Mouse (Mus musculus): ENCODE measurements at regions not wholly inside any gene's neighbourhood (a gene's known extent, or its start where the extent isn't known, plus 50 kb on each side); places are given as distances from the start of the nearest gene placed in this dataset.

DNA sequence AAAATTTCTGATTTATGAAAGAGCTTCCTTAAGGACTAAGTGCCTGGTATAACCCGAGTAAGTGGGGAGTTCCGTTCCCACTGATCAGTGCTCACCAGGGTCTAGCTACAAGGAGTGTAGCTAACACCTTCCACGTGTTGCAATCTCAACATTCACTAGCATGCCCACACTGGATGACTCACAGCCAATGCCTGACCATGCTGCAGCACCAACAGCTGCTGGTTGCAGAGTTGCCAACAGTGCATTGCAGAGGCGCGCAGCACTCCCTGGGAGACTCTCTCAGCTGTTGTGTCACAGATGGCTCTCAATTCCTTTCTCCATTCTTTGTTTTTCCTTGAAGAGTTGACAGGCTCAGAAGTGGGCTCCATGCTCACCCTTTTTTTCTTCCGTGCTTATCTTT is 787.5 kb upstream of the Tenm3 start:
- DNase-seq (ENCODE audit: extremely low spot score, low spot score), result no peak

DNA sequence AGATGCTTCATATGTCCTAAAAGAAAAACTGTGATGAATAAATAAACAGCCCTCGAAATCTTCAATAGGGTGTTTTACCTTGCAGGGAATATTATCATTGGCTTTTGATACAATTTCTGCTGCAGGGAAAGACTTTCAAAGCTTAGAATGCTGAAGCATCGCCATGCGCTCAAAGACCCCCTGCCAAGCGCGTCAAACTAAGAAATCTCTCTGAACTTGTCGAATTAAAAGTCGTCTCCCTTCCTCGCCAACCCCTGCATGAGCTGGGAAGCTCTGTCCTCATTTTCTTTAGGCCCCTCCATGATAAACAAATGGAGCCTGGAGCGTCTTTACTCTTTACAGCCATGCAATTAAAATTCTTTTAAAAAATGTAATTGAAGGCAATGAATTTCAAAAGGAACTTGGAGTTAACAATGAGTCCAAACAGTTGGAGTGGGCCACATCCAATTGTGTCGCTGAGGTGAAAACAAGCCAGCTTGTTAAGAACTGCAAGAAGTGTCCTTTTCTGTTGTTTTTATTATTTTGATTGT is 784.3 kb upstream of the Tenm3 start:
- DNase-seq (ENCODE audit: extremely low spot score, low spot score), result no peak

DNA sequence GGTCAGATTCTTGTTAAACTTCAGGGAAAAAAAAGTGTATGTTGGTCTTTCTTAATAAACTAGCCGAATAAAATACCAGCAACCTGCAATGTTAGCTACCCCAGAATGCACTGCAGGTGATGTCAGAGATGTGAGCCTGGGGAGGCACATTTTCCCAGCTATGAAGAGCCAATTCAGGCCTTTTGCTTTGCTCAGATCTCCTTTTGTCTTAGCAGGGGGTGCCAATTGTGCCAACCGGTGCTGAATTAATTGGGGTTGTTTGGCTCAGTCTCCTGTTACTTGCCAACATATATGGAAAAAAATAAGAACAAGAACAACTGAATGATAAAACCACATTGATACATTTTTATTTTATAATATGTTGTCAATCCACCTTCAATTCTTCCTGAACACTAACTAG is 751.8 kb upstream of the Tenm3 start:
- no peak for DNase-seq (ENCODE audit: extremely low spot score, low spot score)

DNA sequence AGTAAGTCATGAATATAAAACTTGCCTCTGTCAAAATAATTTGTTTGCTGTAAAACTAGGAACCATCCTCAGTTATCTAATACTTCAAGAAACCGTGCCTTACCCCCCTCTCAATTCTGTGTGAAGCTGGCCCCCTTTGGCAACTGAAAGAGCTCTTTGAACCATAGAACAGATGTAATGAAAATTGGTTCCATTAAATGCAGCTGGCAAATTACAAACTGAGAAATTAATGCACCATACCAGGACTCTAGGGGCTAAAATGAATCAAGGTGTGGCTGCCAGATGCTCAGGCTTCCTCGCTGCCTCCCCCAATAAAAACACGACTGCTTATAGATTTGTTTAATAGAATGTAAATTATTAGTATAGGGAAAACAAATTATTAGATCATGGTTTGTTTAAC is 723.7 kb upstream of the Tenm3 start:
- no peak for DNase-seq (ENCODE audit: extremely low spot score, low spot score)

DNA sequence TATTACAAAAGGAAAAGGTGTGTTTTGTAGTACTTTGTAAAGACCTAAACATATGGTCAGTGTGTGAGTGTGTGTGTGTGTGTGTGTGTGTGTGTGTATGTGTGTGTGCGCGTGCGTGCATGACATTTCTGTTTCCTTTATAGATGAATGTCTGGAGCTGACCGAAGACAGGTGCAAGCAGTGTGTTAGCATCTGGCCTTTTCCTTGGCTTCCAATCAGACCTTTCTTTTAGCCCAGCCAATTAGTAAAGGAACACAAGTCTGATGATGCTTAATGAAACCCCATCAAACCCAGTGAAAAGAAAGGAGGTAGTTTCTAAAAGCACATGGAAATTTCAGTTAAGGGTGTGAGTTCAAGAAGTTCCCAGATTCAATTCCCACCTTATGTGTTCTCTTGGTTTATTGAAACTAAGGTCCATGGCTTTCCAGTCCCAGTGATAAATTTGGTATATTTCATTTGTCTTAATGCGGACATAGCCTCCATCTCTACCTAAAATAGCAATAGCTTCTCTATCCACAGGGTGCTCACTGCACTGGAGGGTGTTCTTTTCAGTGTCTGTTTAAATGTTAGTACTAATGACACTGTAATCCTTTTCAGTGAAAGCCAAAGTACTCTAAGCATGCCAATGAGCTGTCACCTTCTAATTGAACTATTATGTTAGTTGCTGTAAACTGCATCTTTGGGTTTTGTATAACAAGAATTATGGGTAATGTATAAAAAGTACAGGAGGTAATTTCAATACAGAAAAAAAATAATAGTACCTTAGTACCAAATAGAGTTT is 719.9 kb upstream of the Tenm3 start:
- DNase-seq (ENCODE audit: extremely low spot score, low spot score), result no peak

DNA sequence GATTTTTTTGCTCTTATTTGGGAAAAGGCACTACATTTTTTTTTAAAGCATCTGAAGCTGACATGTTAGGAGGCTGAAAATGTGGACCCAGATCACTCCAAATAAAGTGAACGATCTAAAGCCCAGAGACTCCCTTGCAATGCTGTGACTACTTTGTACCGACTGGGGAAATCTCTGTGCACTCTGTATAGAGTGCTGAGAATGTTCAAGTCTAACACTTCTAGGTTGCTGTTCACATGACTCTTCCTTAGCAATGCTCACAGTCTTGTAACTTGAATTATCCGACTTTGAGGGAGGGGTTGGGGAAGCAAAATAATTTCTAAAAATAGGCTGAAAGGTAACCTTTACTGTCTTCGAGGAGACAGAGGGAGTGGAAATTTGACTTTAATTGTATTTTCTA is 719.2 kb upstream of the Tenm3 start:
- no peak for DNase-seq (ENCODE audit: extremely low spot score, low spot score)

DNA sequence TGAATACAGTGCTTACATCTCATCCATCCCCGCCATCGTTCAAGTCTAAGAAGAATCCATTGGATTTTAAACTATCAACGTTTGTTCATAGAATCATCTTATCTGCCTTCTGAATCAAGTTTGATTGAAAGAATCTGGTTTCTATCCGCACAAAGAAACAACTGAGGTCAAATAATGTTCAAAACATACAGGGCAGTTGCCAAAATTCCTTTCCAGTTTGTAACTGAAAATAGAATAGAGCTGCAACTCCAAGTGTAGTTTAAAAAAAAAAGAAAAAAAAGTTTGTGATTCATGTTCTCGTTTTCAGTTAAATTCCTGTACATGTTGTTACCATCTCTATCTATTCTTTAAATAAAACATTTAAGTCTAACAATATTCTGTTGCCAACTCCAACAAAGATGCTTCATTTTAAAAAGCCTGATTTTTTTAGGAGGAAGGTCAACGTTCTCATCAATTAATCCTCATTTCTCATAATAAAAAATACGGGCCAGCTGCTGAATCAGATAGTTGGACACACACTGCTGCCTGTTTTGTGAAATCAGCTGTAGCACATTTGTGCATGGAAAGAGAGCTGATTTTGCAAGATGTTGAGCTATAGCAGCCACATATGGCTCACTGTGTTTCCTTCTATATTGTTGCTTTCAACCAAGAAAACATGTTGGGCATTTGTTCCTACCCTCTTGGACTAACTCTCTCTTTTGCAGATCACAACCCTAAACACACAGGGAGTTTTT is 712.1 kb upstream of the Tenm3 start:
- DNase-seq (ENCODE audit: extremely low spot score, low spot score), result no peak

DNA sequence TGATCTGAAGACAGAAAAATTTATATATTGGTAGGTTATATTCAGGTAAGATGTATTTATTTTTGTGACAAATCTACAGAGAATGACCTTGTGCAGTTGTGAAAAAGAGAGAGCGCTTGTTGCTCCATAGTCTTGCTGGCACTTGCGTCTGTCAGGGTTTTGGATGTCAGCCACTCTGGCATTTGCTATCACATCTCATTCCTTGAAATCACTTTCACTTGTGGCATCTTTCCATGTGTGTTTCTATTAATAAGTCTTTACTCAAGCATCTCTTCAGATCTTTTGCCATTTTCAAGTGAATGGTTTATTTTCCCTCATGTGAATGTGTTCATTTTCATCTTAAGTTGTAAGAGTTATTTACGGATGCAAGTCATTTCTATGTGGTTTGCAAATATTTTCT is 709.4 kb upstream of the Tenm3 start:
- no peak for DNase-seq (ENCODE audit: extremely low spot score, low spot score)

DNA sequence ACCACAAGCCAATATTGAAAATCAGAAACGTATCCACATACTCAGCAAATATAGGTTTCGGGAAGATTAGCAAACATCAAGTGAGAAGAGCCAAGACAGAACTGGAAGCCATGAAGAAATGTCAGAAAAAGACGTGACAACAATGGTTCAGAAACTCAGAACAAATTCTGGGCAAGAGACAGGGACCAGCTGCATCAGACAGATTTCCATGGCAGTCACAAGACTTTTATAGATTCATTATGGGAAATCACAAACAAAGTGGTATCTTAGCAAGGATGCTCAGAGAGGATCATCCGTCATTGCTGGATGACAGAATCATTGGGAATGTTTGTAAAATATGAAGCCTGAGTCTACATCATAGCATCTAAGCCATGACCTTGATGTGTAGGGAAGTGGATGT is 699.6 kb upstream of the Tenm3 start:
- no peak for DNase-seq (ENCODE audit: extremely low spot score, low spot score)

DNA sequence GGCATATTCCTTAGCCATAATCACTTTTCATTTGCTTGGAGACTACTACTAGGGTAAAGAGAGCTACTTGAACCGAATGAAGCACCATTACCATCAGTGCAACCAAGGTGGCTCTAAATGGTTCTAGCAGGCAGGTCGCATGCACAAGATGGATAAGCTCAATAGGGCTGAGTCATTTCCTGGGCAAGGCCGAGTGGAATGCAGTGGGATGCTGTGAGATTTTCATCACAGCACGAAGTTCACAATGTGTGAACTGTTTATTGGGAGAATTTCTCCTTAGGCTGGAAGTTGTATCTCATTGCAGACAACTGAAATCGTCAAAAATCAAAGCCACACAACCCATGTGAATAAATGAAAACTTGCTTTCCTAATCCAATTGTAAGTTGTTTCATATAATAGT is 697.6 kb upstream of the Tenm3 start:
- no peak for DNase-seq (ENCODE audit: extremely low spot score, low spot score)

DNA sequence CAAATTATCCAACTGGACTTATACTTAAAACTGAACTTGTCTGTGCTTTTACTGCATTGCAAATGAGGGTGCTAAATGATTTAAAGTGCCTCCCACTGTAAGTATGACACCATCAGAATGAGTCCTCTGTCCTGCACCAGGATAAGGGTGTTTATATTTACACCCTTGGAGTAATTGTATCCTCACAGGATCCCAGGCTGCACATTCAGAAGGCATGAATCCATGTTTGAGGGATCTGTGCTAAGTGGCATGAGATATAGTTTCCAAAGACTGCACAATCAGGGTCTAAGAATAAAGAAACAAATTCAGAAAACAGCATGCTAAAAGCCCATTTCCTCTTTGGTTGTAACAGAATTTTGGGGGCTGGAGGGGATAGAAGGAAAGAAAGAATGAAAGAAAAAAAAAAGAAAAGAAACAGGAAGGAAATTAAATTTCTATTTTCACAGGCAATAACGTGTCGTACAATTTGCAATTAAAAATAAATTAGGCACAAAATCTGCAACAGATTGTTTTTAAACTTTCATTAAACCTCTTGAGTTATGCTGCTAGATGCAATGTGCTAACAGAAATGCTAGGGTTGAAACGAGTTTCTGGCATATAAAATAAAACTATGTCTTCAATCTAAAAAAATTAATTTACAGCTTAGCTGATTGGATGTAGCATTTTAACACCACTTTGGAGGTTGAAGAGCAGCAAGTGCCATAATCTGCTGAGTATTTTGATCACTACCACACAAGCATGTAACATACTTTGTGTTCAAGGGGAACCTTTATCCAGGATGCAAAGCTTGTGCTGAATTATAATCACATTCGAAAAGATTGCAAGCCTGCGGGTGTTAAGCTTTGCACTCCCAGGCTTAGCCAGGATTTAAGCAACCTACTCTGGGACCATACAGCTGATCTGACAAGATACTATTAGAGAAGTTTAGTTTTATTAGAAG is 689.9 kb upstream of the Tenm3 start:
- no peak for DNase-seq (ENCODE audit: extremely low spot score, low spot score)

DNA sequence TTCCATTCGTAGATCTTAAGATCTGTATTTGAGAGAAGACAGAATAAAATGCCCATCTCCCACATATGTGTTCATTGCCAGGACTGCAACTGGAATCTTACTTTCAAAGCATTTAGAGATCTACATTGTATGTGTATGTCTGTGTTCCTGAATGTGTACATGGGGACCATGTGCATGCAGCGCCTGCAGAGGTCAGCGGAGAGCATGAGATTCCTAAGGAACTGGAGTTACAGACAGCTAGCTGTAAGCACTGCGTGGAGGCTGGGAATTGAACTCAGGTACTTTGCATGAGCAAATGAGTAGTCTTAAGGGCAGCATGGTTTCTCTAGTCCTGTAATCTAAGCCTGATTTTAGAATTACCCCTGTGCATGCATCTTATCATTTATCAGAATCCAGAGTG is 685.5 kb upstream of the Tenm3 start:
- DNase-seq (ENCODE audit: extremely low spot score, low spot score), result peak; percentile 17

DNA sequence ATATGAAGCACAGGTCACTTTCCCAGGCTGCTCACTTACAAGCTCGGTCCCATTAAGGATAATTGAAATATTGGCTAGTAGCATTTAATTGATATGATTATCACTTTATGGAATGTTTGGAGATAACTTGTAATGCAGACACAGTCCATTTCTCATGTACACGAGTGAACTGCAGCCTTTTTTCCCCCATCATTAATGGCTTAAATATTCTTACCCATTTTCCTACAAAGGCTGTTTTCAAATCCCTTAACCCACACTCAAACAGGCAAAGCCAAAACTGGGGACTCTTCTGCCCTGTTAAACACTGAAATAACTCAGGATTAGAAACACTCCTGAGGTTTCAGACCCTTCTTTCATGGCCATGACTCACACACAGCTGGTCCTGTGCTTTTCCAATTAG is 649.2 kb upstream of the Tenm3 start:
- DNase-seq (ENCODE audit: extremely low spot score, low spot score), result no peak

DNA sequence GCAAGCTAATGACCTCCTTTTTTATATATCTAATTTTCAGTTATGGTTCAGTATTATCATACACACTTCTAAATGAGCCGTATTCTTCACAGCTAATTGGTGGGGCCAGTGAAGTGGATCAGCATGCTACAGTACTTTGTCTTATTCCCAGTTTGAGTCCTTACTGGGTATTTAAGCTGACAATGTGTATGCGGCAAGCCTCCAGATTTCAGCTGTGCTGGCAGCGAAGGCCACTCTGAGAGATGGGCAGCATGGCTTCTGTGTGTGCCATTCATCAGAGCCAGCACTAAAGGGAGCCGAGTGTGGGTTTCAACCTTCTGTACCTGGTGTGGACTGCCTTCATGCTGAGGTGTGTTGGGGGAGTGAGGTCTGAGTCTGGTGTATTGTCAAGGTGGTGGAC is 641.5 kb upstream of the Tenm3 start:
- no peak for DNase-seq (ENCODE audit: extremely low spot score, low spot score)

DNA sequence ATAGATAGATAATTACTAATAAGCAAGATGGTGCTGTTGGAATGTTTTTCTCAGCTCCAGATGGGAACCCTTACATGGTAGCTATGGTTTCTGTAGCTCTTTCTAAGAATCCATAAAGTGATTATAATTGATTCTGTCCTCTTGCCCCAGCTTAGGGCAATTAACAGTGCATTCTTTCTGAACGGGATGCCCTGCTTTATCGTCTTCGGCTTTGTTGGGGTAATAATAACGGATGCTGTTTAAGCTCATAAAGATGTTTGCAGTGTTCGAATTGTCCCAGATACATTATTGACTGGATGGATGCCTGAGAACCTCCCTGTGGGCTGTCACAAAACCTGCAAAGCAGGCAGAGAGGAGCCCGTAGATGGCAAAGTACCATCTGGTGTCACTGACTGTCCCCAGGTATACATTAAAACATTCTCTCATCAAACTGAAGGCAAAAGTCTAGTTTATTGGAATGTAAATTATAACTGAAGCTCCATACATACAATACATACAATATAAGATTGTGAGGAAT is 637.8 kb upstream of the Tenm3 start:
- no peak for DNase-seq (ENCODE audit: extremely low spot score, low spot score)

DNA sequence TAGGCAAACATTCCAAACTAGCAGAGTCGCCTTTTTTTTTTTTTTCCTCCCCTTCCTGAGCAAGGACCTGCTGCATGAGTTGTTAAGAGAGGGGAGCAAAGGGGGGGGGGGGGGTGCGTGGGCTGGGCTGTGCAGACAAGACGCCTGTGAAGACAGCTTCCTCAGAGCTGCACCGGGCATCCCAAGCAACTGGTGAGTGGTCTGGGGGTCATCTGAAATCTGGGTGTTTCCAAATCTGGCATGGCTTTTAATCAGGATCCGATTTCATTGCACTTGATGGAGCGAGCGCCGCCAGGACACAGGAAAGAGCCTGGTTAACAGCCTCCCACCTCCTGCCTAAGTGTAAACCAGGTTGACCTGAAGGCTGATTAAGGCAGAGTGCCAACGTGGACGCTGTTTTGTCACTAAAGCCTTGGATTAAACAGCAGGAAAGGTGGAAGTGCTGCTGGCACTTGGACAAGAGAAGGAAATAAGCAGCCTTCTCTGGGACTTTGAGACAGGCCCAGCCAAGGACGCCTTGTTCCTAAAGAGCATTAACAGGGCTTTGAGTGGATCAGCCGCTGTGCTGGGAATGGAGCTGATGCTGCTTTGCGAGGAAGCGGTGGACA is 622.3 kb upstream of the Tenm3 start:
- DNase-seq (ENCODE audit: extremely low spot score, low spot score), result no peak

DNA sequence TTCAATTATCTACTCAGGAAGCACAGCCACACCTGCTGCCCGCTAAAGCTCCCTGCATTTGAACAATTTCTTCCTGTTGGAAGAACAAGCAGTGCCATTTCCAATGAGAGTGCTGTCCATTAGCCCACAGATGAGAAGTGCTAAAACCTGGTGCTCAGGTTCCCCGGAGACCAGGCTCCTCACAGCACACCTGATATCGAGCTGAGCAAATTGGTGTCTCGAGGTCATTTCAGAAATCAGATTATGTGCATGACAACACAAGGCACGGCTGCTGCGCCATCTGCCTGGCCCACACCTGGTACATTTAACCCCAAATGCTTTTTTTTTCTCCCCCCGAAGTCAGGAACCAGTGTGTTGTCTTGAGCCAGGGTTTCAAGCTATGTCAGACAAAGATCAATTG is 621.3 kb upstream of the Tenm3 start:
- no peak for DNase-seq (ENCODE audit: extremely low spot score, low spot score)

DNA sequence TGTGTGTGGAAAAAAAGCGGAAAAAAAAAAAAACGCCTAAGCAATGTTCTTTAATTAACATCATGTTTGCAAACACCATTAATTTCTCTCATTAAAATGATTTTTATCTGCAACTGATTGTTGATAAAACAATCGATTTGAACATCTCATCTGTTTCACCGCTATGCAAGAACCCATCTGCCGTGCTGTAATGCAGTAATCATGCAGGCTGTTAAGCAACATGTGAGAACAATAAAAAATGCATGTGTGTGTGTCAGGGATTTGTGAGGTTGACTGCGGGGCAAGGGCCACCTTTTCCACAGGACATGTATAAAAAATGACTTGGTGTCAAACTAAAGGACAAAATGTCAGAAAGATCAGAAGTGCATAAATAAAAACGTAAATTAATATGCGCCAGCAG is 618.9 kb upstream of the Tenm3 start:
- DNase-seq (ENCODE audit: extremely low spot score, low spot score), result no peak

DNA sequence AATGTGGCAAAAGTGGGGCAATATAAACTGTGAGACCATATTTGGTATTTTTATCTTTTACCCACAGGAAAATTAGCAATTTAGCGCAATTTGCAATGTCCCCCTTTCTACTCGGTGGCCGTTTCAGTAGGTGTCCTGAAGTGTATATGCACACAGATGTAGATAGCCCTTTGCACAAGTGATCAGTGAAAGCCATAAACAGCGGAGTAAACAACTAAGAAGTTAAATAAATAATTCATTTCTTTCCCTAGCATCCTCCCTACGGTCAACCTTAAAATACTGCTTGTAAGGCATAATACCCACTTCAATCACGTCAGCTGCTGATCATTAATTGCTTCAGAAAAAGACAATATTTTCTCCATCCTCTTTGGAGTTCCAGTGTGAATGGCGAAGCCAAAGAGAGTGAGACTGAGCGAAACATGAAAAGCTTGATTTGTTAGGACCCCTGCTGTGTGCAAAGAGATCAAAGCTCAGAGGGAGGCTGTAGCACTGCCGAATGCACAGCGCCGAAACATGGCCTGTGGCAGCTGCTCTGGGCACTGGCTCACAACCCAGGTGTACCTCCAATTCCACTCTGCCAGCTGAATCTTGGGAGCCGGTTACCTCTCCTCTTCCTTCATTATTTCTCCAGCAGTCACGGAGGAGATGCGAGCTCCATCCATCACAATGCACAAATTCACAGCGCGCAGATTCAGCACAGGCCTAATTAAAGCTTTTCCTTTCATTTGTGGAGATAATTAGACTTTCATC is 618.1 kb upstream of the Tenm3 start:
- peak; percentile 51 for DNase-seq (ENCODE audit: extremely low spot score, low spot score)

DNA sequence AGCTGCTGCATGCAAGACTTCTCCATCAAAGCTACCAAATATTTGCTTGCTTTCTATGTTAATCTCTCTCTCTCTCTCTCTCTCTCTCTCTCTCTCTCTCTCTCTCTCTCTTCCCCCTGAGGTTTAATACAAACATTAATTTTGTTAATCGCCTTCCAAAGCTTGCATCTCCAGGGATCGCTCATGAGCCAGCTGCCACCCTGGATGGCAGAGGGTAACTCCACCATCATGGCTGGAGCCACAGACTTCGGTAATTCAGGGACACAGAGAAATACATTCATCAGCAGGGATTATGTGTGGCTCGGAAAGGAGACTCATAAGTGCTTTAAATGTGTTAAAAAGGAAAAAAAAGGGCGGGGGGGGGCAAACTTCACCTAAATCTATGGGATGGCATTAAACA is 601.7 kb upstream of the Tenm3 start:
- no peak for DNase-seq (ENCODE audit: extremely low spot score, low spot score)
